ENCODE assay signal across 8 mouse cellular contexts in the genomic region with DNA sequence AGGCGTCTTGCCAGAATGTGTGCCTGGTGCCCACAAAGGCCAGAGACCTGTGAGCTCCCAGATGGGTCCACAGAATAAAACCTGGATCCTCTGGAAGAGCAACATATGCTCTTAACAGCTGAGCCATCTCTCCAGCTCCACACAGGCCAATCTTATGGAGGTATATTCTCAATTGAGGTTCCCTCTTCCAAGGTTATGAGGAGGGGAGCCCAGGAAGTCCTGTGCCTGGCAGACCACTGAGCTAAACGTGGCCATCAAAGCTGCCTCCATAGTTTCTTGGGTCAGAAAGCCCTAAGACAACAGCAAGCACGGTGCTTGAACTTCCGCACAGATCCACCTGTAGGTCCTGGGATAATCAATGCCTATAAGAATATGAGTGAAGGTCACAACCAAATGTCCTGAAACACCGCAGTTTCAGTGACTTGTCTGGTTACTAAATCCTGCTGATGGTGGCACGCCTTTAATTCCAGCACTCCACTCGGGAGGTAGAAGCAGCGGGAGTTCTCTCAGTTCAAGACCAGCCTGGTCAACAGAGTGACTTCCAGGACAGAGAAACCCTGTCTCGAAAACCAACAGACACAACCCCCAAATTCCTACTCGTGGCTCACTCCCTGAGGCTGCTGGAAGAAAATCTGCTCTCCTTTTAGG. TPM values are rescaled to one million over a fixed set of nuclear protein-coding genes. Genes with fewer than 3 reads are reported as not detected.
DNase-seq lines count a peak whose midpoint lies in the region; ATAC-seq lines count a peak whose summit lies in the region.

No protein-coding gene starts in this region.

- H3K27ac ChIP-seq in kidney, embryonic 16.5 days (ENCODE audit: low read length) = no peak overlapping the region
- no peak overlapping the region for H3K27ac ChIP-seq in brown adipose tissue, adult 24 weeks (replicated peaks; ENCODE audit: low read depth, low read length)
- no peak overlapping the region for H3K27ac ChIP-seq in hindbrain, embryonic 12.5 days
- H3K27ac ChIP-seq in midbrain, embryonic 14.5 days (replicated peaks; ENCODE audit: low read depth, low read length) = peak overlapping the region; percentile 78; the same call in 1 of the 2 replicates

- peaks cover 12% of the 10 kb centered on the region for H3K4me1 ChIP-seq in kidney, embryonic 16.5 days (ENCODE audit: insufficient read depth, low read length)
- H3K4me1 ChIP-seq in brown adipose tissue, adult 24 weeks (ENCODE audit: control insufficient read depth, insufficient read depth, insufficient read length, low read length) = peaks cover 5% of the 10 kb centered on the region
- H3K4me1 ChIP-seq in hindbrain, embryonic 12.5 days = peaks cover 17% of the 10 kb centered on the region
- peaks cover 11% of the 10 kb centered on the region for H3K4me1 ChIP-seq in midbrain, embryonic 14.5 days (ENCODE audit: control insufficient read depth, insufficient read depth, low read length)

- no peaks in the 10 kb centered on the region for H3K9me3 ChIP-seq in kidney, embryonic 16.5 days (ENCODE audit: low read length)
- no peaks in the 10 kb centered on the region for H3K9me3 ChIP-seq in hindbrain, embryonic 12.5 days (replicated peaks)
- H3K9me3 ChIP-seq in midbrain, embryonic 14.5 days (ENCODE audit: control insufficient read depth, low read length) = no peaks in the 10 kb centered on the region

- no peaks in the 10 kb centered on the region for H3K36me3 ChIP-seq in kidney, embryonic 16.5 days (ENCODE audit: insufficient read depth, low read length)
- no peaks in the 10 kb centered on the region for H3K36me3 ChIP-seq in hindbrain, embryonic 12.5 days
- no peaks in the 10 kb centered on the region for H3K36me3 ChIP-seq in midbrain, embryonic 14.5 days (ENCODE audit: control insufficient read depth, insufficient read depth, low read length)

- DNase-seq in kidney, adult 11 months = no peak
- no peak for DNase-seq in midbrain, embryonic 14.5 days
- no peak for DNase-seq in layer of hippocampus, adult 8-10 months (ENCODE audit: low spot score in 2 of 2)
- no peak for DNase-seq in gastrocnemius, adult 18-20 months (ENCODE audit: low spot score)

- 32% methylated on average over 10 of the region's 10 CpGs for WGBS in kidney, embryonic 16.5 days
- WGBS in hindbrain, embryonic 12.5 days = 35% methylated on average over 10 of the region's 10 CpGs
- 37% methylated on average over 10 of the region's 10 CpGs for WGBS in midbrain, embryonic 14.5 days

- peak overlapping the region; percentile 94 for H3K4me3 ChIP-seq in kidney, embryonic 16.5 days (ENCODE audit: low read length)
- peak overlapping the region; percentile 79 for H3K4me3 ChIP-seq in brown adipose tissue, adult 24 weeks (ENCODE audit: insufficient read depth, low read depth, low read length)
- peak overlapping the region; percentile 96 for H3K4me3 ChIP-seq in hindbrain, embryonic 12.5 days
- H3K4me3 ChIP-seq in midbrain, embryonic 14.5 days (replicated peaks; ENCODE audit: low read depth, low read length) = peak overlapping the region; percentile 89

- H3K4me2 ChIP-seq in kidney, embryonic 16.5 days (replicated peaks; ENCODE audit: low read depth, low read length) = peak overlapping the region; percentile 97
- peak overlapping the region; percentile 91 for H3K4me2 ChIP-seq in hindbrain, embryonic 12.5 days (replicated peaks)
- peak overlapping the region; percentile 92 for H3K4me2 ChIP-seq in midbrain, embryonic 14.5 days (ENCODE audit: low read length)

- H3K27me3 ChIP-seq in kidney, embryonic 16.5 days (ENCODE audit: insufficient read depth, low read length) = no peaks in the 10 kb centered on the region
- peaks cover 8% of the 10 kb centered on the region; the same call in 1 of the 2 replicates for H3K27me3 ChIP-seq in hindbrain, embryonic 12.5 days
- H3K27me3 ChIP-seq in midbrain, embryonic 14.5 days (ENCODE audit: control insufficient read depth, insufficient read depth, low read length) = no peaks in the 10 kb centered on the region

- peak overlapping the region; percentile 94 for H3K9ac ChIP-seq in kidney, embryonic 16.5 days (replicated peaks; ENCODE audit: low read length)
- H3K9ac ChIP-seq in hindbrain, embryonic 12.5 days = peak overlapping the region; percentile 87
- peak overlapping the region; percentile 85 for H3K9ac ChIP-seq in midbrain, embryonic 14.5 days (replicated peaks; ENCODE audit: low read length)

- no peak for ATAC-seq in kidney, embryonic 16.5 days (ENCODE audit: low FRiP score, low TSS enrichment)
- no peak for ATAC-seq in hindbrain, embryonic 12.5 days (ENCODE audit: low FRiP score)
- no peak for ATAC-seq in midbrain, embryonic 14.5 days (ENCODE audit: low FRiP score, low TSS enrichment)
- ATAC-seq in CD4-positive, CD25-positive, alpha-beta regulatory T cell, adult 4 months = no peak

RNA-seq across cellular contexts. Expression of gene Klhdc4, which starts 0.9 kb away (rescaled TPM):
- 48.4 and 50.1 TPM in 2 replicates for polyA plus RNA-seq in kidney, embryonic 16.5 days (2015; fragmentation: Nextera tagmentation; extraction: Ambion mirVana)
- polyA plus RNA-seq in brown adipose tissue, adult 24 weeks (2012; ENCODE audit: insufficient read depth, insufficient read length, missing spikeins) = 10.5 and 11.4 TPM in 2 replicates
- 43.0 and 43.4 TPM in 2 replicates for polyA plus RNA-seq in hindbrain, embryonic 12.5 days (2016; fragmentation: Nextera tagmentation; extraction: Ambion mirVana)
- polyA plus RNA-seq in midbrain, embryonic 14.5 days (2014; fragmentation: Nextera tagmentation; extraction: Ambion mirVana) = 38.5 and 41.7 TPM in 2 replicates
- 10 to 100 TPM; 28.0 to 40.9 TPM for polyA plus RNA-seq in CD4-positive, CD25-positive, alpha-beta regulatory T cell, adult 4 months (2017; shearing (Covaris generic))
- 10 to 100 TPM; 27.5 to 34.5 (median 32.9) TPM for total RNA-seq in layer of hippocampus, adult 8-10 months (2022)
- 10 to 100 TPM in 1 of 2 experiments, 1 to 10 TPM in 1; 9.4 to 10.7 TPM for total RNA-seq in gastrocnemius, adult 18-20 months (2021)
